Mouse (Mus musculus) hindbrain, postnatal 0 days (tissue): ENCODE data around the gene Ncapd2. TPM values are rescaled to one million over a fixed set of nuclear protein-coding genes. Genes with fewer than 3 reads are reported as not detected.

Experiments
- ATAC-seq: fragments of 200-750 bp; cut with Nextera tagmentation; 2 replicates; pipeline ENCODE4 v1.8.0; 2017; ENCODE audit warnings: mild to moderate bottlenecking, moderate TSS enrichment, moderate library complexity
- DNase-seq: peaks from one replicate; pipeline ENCODE4 v3.0.0-alpha.2; 2015; ENCODE audit warnings: low spot score
- H3K27ac ChIP-seq: fragments of 300-500 bp; sonication (generic); 2 replicates; pipeline ENCODE4 v1.5.1; 2014; ENCODE audit warnings: mild to moderate bottlenecking
- H3K27me3 ChIP-seq: fragments of 300-500 bp; sonication (generic); 2 replicates; pipeline ENCODE4 v1.6.1; 2014; ENCODE audit warnings: low read length, mixed read lengths; ENCODE audit not compliant: insufficient read depth
- H3K36me3 ChIP-seq: fragments of 300-500 bp; sonication (generic); 2 replicates; pipeline ENCODE4 v1.6.1; 2014; ENCODE audit warnings: low read length, mixed read lengths; ENCODE audit not compliant: insufficient read depth
- H3K4me1 ChIP-seq: fragments of 300-500 bp; sonication (generic); 2 replicates; pipeline ENCODE4 v1.6.1; 2014; ENCODE audit warnings: antibody characterized with exemption, low read length, mixed read lengths; ENCODE audit not compliant: insufficient read depth
- H3K4me2 ChIP-seq: fragments of 300-500 bp; sonication (generic); 2 replicates; pipeline ENCODE4 v1.6.1; 2014; ENCODE audit warnings: low read depth, mild to moderate bottlenecking, low read length, moderate library complexity, mixed read lengths
- H3K4me3 ChIP-seq: fragments of 300-500 bp; sonication (generic); 2 replicates; pipeline ENCODE4 v1.5.1; 2014; ENCODE audit warnings: low read length
- H3K9ac ChIP-seq: fragments of 300-500 bp; sonication (generic); replicated peaks from 2 replicates; pipeline ENCODE4 v1.6.1; 2014; ENCODE audit warnings: mild to moderate bottlenecking, low read length, moderate library complexity, mixed read lengths
- H3K9me3 ChIP-seq: fragments of 300-500 bp; sonication (generic); 2 replicates; pipeline ENCODE4 v1.6.1; 2016; ENCODE audit warnings: low read length, mixed read lengths
- CTCF ChIP-seq: IDR thresholded peaks from 2 replicates; pipeline ENCODE4 v1.5.1; 2016; ENCODE audit warnings: antibody characterized with exemption, control low read depth, low read depth
- WGBS: fragments of 180-500 bp; shearing (Covaris S2); extraction: QIAGEN DNeasy Blood & Tissue Kit; methylation state at CpG from one replicate; pipeline ENCODE4 v1.1.7; 2014; 5-methylcytosine and 5-hydroxymethylcytosine counted together
- polyA plus RNA-seq: library from polyadenylated mRNA; unstranded; fragments of >200 nt; fragmentation: Nextera tagmentation; extraction: Ambion mirVana; gene quantifications from 2 replicates; pipeline ENCODE4 v1.2.1, GENCODE M21; 2015
- total RNA-seq: library from RNA; depleted of rRNA; stranded (reverse); fragments of >200 nt; gene quantifications from 2 replicates; pipeline ENCODE4 v1.2.3, GENCODE M21; 2014

Gene Ncapd2
- total and polyA plus RNA-seq, 2 experiments from 2014 or later: 30.3 to 47.1 TPM

DNA sequence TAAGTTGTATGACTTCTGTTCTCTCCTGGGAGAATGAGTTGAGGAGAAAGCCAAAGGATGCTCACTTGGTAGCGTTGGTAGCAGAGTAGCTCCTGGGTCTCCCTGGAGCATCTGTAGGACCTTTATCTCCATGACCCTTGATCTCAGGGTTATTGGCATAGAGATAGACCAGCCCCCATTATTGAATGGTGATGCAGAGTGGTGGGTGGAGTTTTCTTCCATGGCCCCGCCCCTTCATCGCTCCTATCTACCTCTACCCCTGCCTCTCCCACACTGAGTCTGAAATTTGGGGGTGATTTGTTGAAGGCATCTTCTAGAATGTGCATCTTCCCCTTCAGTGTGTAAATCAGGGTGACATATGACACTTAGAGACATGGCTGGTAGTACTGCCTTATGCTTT, 35.0 kb downstream of the Ncapd2 start:
- TF ChIP-seq CTCF: no peak
- H3K27me3 ChIP-seq: no peaks in the 10 kb centered on the region
- H3K27ac ChIP-seq: no peak overlapping the region
- H3K4me1 ChIP-seq: no peaks in the 10 kb centered on the region
- ATAC-seq (no peak), DNase-seq (no peak)
- no peak overlapping the region for H3K4me3 ChIP-seq
- 80% methylated on average over 3 of the region's 3 CpGs for WGBS
- H3K36me3 ChIP-seq: peaks cover 35% of the 10 kb centered on the region; the same call in 1 of the 2 replicates
- H3K4me2 ChIP-seq: no peak overlapping the region
- H3K9me3 ChIP-seq: no peaks in the 10 kb centered on the region
- H3K9ac ChIP-seq: no peak overlapping the region

- H3K36me3 ChIP-seq: peaks cover 27% of the 10 kb centered on the region; the same call in 1 of the 2 replicates
- no peak for DNase-seq
Observed at GRCm38 (mm10) chr6:125155262-125155661, 36.2 kb downstream of the Ncapd2 start.

GRCm38 (mm10) chr6:125154550-125154949, 37.0 kb downstream of the Ncapd2 start:
- Histone ChIP-seq H3K4me1 (peaks cover 3% of the 10 kb centered on the region; the same call in 1 of the 2 replicates), H3K4me2 (no peak overlapping the region), H3K27ac (no peak overlapping the region), H3K4me3 (no peak overlapping the region), H3K27me3 (no peaks in the 10 kb centered on the region), H3K36me3 (peaks cover 22% of the 10 kb centered on the region; the same call in 1 of the 2 replicates), H3K9ac (no peak overlapping the region), H3K9me3 (no peaks in the 10 kb centered on the region)
- ATAC-seq (peak; percentile 48; the same call in 1 of the 2 replicates), DNase-seq (peak; percentile 66)
- TF ChIP-seq CTCF: peak; percentile 62

More at GRCm38 (mm10) chr6:125155262-125155661, 36.2 kb downstream of the Ncapd2 start:
- WGBS: 84% methylated on average over 8 of the region's 8 CpGs
- Histone ChIP-seq H3K4me1 (no peaks in the 10 kb centered on the region), H3K9me3 (no peaks in the 10 kb centered on the region), H3K9ac (no peak overlapping the region), H3K27ac (no peak overlapping the region), H3K4me3 (no peak overlapping the region), H3K27me3 (no peaks in the 10 kb centered on the region), H3K4me2 (no peak overlapping the region)
- no peak for TF ChIP-seq CTCF
- ATAC-seq: no peak

- Histone ChIP-seq H3K27ac (no peak overlapping the region), H3K9me3 (no peaks in the 10 kb centered on the region), H3K4me3 (no peak overlapping the region), H3K4me1 (peaks cover 10% of the 10 kb centered on the region; the same call in 1 of the 2 replicates), H3K27me3 (no peaks in the 10 kb centered on the region), H3K36me3 (peaks cover 22% of the 10 kb centered on the region; the same call in 1 of the 2 replicates), H3K9ac (no peak overlapping the region), H3K4me2 (no peak overlapping the region)
- no peak for DNase-seq
- WGBS: 93% methylated on average over 4 of the region's 4 CpGs
- ATAC-seq: no peak
- no peak for TF ChIP-seq CTCF
Observed at GRCm38 (mm10) chr6:125153682-125154081, 37.8 kb downstream of the Ncapd2 start.

DNA sequence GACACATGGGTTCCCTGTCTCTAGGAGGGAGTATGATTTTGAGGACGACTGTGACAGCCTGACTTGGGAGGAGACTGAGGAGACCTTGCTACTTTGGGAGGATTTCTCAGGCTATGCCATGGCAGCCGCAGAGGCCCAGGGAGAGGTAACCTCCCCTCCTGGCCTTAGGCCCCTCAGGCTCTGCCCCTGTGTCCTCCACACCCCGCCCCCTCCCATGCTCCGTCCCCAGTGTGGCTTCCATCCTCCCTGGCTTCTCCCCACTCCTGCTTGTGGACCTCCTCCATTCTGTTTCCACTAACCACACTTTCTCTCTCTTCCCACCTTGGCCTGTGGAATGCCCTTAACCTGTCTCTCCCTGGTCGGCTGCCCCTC, 38.5 kb downstream of the Ncapd2 start:
- DNase-seq (no peak), ATAC-seq (no peak)
- WGBS: 82% methylated on average over 5 of the region's 5 CpGs
- no peak overlapping the region for H3K4me2 ChIP-seq
- H3K36me3 ChIP-seq: peaks cover 22% of the 10 kb centered on the region; the same call in 1 of the 2 replicates
- H3K4me1 ChIP-seq: peaks cover 17% of the 10 kb centered on the region
- no peak overlapping the region for H3K4me3 ChIP-seq
- no peak for TF ChIP-seq CTCF
- H3K9ac ChIP-seq: no peak overlapping the region
- H3K27ac ChIP-seq: no peak overlapping the region
- H3K9me3 ChIP-seq: no peaks in the 10 kb centered on the region
- H3K27me3 ChIP-seq: no peaks in the 10 kb centered on the region

GRCm38 (mm10) chr6:125152212-125153017, 39.1 kb downstream of the Ncapd2 start:
- ATAC-seq: no peak

DNA sequence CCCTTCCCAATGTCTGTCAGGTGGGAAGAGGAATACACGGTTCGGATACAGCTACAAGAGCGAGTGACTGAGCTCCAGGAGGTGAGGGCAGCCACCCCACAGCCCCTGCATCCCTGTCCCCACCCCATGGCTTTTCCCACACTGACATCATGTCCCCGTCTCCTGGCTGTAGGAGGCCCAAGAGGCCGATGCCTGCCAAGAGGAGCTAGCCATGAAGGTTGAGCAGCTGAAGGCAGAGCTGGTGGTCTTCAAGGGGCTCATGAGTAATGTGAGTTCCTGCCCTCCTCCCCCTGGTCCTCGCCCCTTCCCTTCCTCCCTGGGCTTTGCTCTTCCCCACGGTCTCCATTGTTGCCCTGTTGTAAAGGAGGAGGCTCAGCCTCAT, 41.9 kb downstream of the Ncapd2 start:
- H3K9ac ChIP-seq: no peak overlapping the region; the same call in 1 of the 2 replicates
- H3K4me2 ChIP-seq: peak overlapping the region; percentile 16; the same call in 1 of the 2 replicates
- 50% methylated on average over 7 of the region's 7 CpGs for WGBS
- peak overlapping the region; percentile 77; the same call in 1 of the 2 replicates for H3K27ac ChIP-seq
- H3K27me3 ChIP-seq: no peaks in the 10 kb centered on the region
- H3K4me1 ChIP-seq: peaks cover 37% of the 10 kb centered on the region
- no peak for TF ChIP-seq CTCF
- H3K4me3 ChIP-seq: no peak overlapping the region
- H3K9me3 ChIP-seq: no peaks in the 10 kb centered on the region
- H3K36me3 ChIP-seq: peaks cover 22% of the 10 kb centered on the region; the same call in 1 of the 2 replicates
- DNase-seq (no peak), ATAC-seq (no peak)

More at GRCm38 (mm10) chr6:125152212-125153017, 39.1 kb downstream of the Ncapd2 start:
- TF ChIP-seq CTCF: no peak
- H3K4me2 ChIP-seq: no peak overlapping the region
- no peak overlapping the region for H3K4me3 ChIP-seq
- no peak for DNase-seq
- no peaks in the 10 kb centered on the region for H3K27me3 ChIP-seq
- no peaks in the 10 kb centered on the region for H3K9me3 ChIP-seq
- H3K4me1 ChIP-seq: peaks cover 21% of the 10 kb centered on the region
- H3K9ac ChIP-seq: no peak overlapping the region
- peaks cover 22% of the 10 kb centered on the region; the same call in 1 of the 2 replicates for H3K36me3 ChIP-seq
- no peak overlapping the region for H3K27ac ChIP-seq
- 83% methylated on average over 22 of the region's 22 CpGs for WGBS
